Mouse (Mus musculus): ENCODE measurements around the gene Mslnl. TPM values are rescaled to one million over a fixed set of nuclear protein-coding genes. Genes with fewer than 3 reads are reported as not detected.

Gene Mslnl
- polyA plus RNA-seq, 1 experiment: 0.24 TPM

DNA sequence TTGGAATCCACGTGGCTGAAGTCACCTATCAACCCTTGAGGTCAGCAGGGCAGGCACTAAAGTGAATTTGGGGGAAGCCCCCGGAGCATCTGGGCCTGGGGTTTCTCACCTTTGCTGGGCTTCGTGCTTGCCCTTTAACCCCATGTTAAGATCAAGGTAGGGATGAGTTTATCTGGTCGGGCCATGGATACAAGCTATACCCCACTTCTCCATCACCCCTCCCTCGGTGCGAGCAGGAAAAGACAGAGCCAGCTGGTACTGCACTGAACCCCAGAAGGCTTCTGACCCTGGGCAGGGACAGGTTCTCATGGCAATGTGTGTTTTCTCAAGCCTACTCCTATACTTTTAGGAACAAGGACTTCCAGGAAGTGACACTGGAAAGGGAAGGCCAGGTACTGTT is 45.5 kb downstream of the Mslnl start:
- WGBS: 75% methylated on average over 6 of the region's 6 CpGs
- DNase-seq (ENCODE audit: low read depth, low spot score): no peak

DNA sequence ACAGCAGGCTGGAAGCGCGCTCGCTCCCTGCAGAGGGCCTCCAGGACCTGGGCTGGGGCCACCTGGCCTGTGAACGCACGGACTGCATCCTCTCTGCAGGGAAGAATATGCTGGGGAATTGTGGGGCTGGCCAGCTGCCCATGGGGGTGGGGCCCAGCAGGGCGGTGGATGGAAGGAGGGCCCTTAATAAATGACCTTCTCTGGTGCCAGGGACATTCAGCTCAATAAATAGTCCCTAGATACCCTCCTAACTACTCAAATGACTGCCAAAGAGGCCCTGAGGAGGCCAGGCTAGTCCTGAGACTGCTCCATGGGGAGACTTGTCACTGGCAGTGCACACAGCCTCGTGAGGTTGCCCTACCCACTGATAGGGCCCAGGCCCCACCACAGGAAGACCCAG is 47.2 kb downstream of the Mslnl start:
- 58% methylated on average over 7 of the region's 7 CpGs for WGBS
- DNase-seq (ENCODE audit: low read depth, low spot score): no peak

- DNase-seq (ENCODE audit: low read depth, low spot score): no peak
- WGBS: 74% methylated on average over 15 of the region's 15 CpGs
Measured at GRCm38 (mm10) chr17:25783861-25784574, 48.2 kb downstream of the Mslnl start.

GRCm38 (mm10) chr17:25785281-25785745 is 49.5 kb downstream of the Mslnl start, which contains the start of gene Haghl:
TSS of gene Haghl (minus strand) at chr17:25785673.
- DNase-seq (ENCODE audit: low read depth, low spot score): peak; percentile 87
- under 1% methylated on average over 23 of the region's 23 CpGs for WGBS

DNA sequence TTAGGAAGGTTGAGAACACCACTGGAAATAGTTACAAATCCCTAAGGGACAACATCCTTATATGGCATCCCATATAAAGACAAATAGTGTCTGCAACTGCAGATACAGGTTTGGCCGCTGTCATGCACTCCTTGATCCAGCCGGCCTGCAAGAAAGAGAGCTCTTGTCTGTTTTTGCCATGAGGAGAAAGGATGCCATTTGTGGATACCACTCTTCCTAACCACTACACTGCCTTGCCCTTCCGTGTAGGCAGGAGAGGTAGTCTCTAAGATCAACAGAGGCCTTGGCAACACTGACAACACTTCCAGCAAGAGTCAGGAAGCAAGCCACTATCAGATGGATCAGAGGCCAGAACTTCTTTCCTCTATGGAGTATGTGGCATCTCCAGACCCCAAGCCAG is 50.4 kb downstream of the Mslnl start, which contains the start of gene Ccdc78:
Ccdc78 (plus strand) TSS at position 301 of the 400 bp plus-strand sequence.
- WGBS: 73% methylated on average over 3 of the region's 3 CpGs
- no peak for DNase-seq (ENCODE audit: low read depth, low spot score)

DNA sequence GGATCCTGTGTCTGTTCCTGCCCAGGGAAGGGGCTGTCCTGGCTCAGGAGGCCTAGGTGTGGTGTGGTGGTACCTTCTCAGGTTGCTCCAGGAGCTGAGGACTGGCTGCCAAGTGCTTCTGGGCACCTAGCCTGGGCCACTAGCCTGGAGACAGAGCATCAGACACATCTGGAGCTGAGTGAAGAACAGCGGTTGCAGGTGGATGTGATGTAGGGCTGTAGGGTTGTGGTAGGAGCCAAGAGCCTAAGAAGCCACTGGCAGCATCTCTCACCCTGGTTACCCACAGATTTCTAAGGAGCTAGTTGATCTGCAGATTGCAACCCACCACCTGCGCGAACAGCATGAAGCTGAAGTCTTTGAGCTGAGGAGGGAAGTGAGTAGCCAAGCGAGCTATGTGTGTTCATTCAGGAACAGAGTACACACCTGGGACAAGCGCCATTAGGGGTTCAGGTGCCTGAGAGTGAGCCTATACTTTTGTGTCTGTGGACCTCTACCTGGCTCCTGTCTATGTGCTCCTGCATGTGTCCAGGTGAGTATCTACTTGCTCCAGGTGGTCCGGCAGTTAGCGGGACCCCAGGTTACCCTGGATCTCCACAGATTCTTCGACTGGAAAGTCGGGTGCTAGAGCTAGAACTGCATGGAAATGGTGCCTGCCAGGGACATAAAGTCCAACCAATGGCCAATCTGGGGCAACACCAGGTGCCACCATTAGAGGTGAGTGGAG is 51.1 kb downstream of the Mslnl start:
- no peak for DNase-seq (ENCODE audit: low read depth, low spot score)
- WGBS: 91% methylated on average over 9 of the region's 9 CpGs

DNA sequence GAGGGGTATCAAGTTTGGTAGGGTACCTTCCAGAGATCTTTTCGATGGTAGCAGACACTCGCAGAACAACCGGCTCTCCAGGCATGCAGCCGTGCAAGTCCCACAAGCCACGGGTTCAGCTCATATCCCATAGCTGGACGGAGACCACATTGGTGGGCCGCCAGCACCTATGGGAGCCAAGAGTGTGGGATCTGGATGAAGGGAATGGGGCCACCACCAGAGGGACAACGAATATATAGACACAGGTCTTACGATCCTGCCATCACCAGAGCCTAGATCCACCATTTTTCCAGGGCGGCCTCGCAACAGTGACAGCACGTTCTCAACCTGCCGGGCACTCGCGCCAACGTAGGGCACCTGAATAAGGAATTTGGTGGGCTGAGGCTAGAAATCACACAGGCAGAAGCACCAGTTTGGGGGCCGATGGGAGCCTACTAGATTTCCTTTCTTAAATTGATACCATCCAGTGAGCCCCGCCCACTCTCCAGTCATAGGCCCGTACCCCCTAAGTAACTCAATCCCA is 55.5 kb downstream of the Mslnl start:
- WGBS: 20% methylated on average over 19 of the region's 19 CpGs

DNA sequence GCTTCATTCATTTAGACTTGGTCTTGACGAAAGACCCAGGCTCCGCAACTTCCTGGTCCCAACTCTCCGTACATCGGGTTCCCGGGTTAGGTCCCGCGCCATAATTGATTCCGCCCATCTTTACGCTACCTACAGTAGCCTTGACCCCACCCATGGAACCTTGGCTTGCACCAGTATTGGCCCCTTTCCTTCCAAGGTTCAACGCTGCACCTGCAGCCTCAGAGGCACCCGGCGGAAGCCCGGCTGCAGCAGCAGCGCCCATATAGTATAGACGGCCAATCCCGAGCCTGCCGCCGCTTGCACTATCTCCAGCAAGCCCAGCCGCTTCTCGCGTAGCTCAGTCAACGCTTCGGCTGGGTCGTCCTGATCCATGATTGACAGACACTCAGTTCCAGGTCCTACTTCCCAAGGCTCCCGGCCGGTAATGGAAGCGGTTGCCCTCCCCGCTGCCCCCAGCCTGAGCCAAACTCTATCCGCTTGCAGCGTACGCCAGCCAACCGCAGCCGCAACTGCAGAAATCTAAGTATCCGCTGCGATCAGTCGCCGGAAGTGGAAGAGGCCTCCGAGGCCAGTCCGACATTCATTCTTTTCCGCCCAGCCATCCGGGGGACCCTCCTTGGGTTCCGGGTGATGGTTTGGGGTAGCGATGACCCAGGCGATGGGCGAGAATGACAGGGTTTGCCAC is 56.1 kb downstream of the Mslnl start:
- DNase-seq (ENCODE audit: low read depth, low spot score): peak; percentile 39
- WGBS: under 1% methylated on average over 45 of the region's 45 CpGs

More for the DNA sequence above, 55.5 kb downstream of the Mslnl start:
- no peak for DNase-seq (ENCODE audit: low read depth, low spot score)

DNA sequence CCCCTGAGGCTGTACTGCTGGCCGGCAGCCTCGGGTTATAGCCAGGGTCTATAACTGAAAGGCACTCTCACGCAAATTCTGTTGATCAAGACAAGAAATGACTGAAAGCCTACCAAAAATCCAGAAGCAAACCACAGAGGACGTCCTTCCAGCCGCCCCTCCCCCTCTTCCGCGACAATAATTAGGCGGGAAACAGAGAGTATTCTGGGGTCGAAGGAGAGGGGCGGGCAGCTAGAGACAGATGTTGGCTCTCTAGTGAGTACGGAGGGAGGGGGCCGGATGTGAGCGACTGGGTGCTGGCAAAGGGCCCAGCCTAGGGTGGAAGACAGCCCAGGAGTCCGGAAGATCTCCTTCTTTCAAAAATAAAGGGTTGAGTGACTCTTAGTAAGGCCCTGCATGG is 56.8 kb downstream of the Mslnl start, which contains the start of gene Fam173a:
Fam173a (minus strand) TSS at position 287 of the 400 bp plus-strand sequence.
- WGBS: under 1% methylated on average over 14 of the region's 14 CpGs
- DNase-seq (ENCODE audit: low read depth, low spot score): no peak

DNA sequence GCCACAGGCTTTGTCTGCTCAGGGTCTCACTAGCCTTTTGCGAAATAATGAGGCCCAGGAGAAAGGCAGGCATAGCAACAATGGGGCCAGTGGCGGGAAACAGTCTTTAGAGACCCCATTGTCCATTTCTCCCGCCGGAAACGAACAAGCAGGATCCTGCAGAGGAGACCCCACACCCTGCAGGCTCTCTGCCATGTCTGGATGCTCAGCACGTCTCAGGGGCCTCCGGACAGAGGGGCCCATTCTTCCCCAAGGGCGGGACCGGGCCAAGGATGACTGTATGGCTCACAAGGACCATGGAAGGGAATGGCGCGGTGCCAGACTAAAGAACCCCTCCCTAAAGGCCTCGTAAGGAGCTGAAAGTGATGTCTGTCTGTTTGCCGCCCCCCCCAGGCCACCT is 58.4 kb downstream of the Mslnl start:
- no peak for DNase-seq (ENCODE audit: low read depth, low spot score)
- 75% methylated on average over 13 of the region's 13 CpGs for WGBS

GRCm38 (mm10) chr17:25794998-25795397 is 59.2 kb downstream of the Mslnl start:
- no peak for DNase-seq (ENCODE audit: low read depth, low spot score)
- 92% methylated on average over 17 of the region's 17 CpGs for WGBS

- WGBS: 73% methylated on average over 6 of the region's 6 CpGs
- no peak for DNase-seq (ENCODE audit: low read depth, low spot score)
Measured at GRCm38 (mm10) chr17:25795609-25796092, 59.8 kb downstream of the Mslnl start, which contains the start of gene AC134908.4. TSS of gene AC134908.4 (minus strand) at chr17:25795659.

DNA sequence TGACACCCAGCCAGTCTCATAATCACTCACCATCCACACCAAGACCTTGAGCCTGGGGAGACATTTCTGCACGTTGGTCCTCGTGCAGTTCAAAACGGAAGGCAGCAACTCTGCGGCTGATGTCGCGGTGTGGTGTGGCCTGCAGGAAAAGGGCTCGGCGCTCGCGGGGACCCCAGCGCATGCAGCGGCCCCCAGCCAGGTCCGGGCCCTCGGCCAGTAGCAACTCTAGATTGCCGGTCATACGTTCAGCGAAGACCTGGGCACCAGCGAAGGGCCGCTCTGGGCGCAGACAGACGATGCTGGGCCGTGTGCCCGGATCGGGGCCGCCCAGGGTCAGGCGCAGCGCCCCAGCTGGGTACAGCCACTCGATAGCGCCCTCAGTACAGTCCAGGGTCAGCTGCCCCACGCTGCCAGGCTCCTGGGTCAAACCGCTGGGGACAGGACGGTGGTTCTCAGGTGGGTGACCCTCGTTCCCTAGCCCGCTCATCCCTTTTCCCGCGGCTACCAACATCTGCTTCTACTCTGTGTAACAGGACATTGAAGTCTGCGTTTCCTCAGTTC is 60.4 kb downstream of the Mslnl start:
- DNase-seq (ENCODE audit: low read depth, low spot score): no peak
- WGBS: 7% methylated on average over 37 of the region's 37 CpGs

- DNase-seq (ENCODE audit: low read depth, low spot score): peak; percentile 48
- WGBS: under 1% methylated on average over 35 of the region's 35 CpGs
Measured at GRCm38 (mm10) chr17:25796951-25797369, 61.1 kb downstream of the Mslnl start, which contains the start of gene Metrn. TSS of gene Metrn (minus strand) at chr17:25797136.

Other genes starting within 250 kb of the Mslnl start
- 0.48 and 0.71 TPM in 2 replicates for gene Sstr5, start 238.8 kb upstream of the Mslnl start, polyA plus RNA-seq (2012; rRNA removed)
- gene Sox8, start 165.4 kb upstream of the Mslnl start, polyA plus RNA-seq (2012; rRNA removed): 0.36 and 0.58 TPM in 2 replicates
- gene Lmf1, start 157.0 kb upstream of the Mslnl start, polyA plus RNA-seq (2012; rRNA removed): 14.0 and 14.2 TPM in 2 replicates
- 0.23 and 0.37 TPM in 2 replicates for gene Gng13, start 18.9 kb upstream of the Mslnl start, polyA plus RNA-seq (2012; rRNA removed)
- gene Chtf18, start 8.6 kb upstream of the Mslnl start, polyA plus RNA-seq (2012; rRNA removed): 18.4 and 20.4 TPM in 2 replicates
- gene Rpusd1, start 8.4 kb upstream of the Mslnl start, polyA plus RNA-seq (2012; rRNA removed): 22.1 and 22.9 TPM in 2 replicates
- gene Msln, start 18.3 kb downstream of the Mslnl start, polyA plus RNA-seq (2012; rRNA removed): 4.8 and 8.4 TPM in 2 replicates
- gene Narfl, start 37.7 kb downstream of the Mslnl start, polyA plus RNA-seq (2012; rRNA removed): 19.6 and 30.2 TPM in 2 replicates
- gene Haghl, start 49.6 kb downstream of the Mslnl start, polyA plus RNA-seq (2012; rRNA removed): 24.0 and 26.6 TPM in 2 replicates
- gene Ccdc78, start 50.5 kb downstream of the Mslnl start, polyA plus RNA-seq (2012; rRNA removed): 0.04 TPM in 1 of 2 replicates, not detected in the other
- gene Fam173a, start 56.9 kb downstream of the Mslnl start, polyA plus RNA-seq (2012; rRNA removed): 91.8 and 108 TPM in 2 replicates
- 1.3 TPM in 1 of 2 replicates, not detected in the other for gene AC134908.4, start 59.6 kb downstream of the Mslnl start, polyA plus RNA-seq (2012; rRNA removed)
- gene Metrn, start 61.1 kb downstream of the Mslnl start, polyA plus RNA-seq (2012; rRNA removed): 20.9 and 26.5 TPM in 2 replicates
- 1.6 and 2.1 TPM in 2 replicates for gene Fbxl16, start 73.0 kb downstream of the Mslnl start, polyA plus RNA-seq (2012; rRNA removed)
- gene Wdr24, start 87.6 kb downstream of the Mslnl start, polyA plus RNA-seq (2012; rRNA removed): 30.4 and 39.6 TPM in 2 replicates
- 48.8 and 54.5 TPM in 2 replicates for gene Jmjd8, start 92.8 kb downstream of the Mslnl start, polyA plus RNA-seq (2012; rRNA removed)
- 155 and 157 TPM in 2 replicates for gene Stub1, start 97.4 kb downstream of the Mslnl start, polyA plus RNA-seq (2012; rRNA removed)
- 4.1 and 4.6 TPM in 2 replicates for gene Rhbdl1, start 101.3 kb downstream of the Mslnl start, polyA plus RNA-seq (2012; rRNA removed)
- gene Gm20683, start 105.7 kb downstream of the Mslnl start, polyA plus RNA-seq (2012; rRNA removed): 22.2 and 32.3 TPM in 2 replicates
- gene Rhot2, start 108.8 kb downstream of the Mslnl start, polyA plus RNA-seq (2012; rRNA removed): 59.9 and 83.1 TPM in 2 replicates
- gene Wdr90, start 125.5 kb downstream of the Mslnl start, polyA plus RNA-seq (2012; rRNA removed): 18.6 and 19.8 TPM in 2 replicates
- gene Mcrip2, start 132.7 kb downstream of the Mslnl start, polyA plus RNA-seq (2012; rRNA removed): 39.8 and 49.0 TPM in 2 replicates
- 78.7 and 115 TPM in 2 replicates for gene Mettl26, start 139.0 kb downstream of the Mslnl start, polyA plus RNA-seq (2012; rRNA removed)
- 0.78 and 1.0 TPM in 2 replicates for gene Wfikkn1, start 144.8 kb downstream of the Mslnl start, polyA plus RNA-seq (2012; rRNA removed)
- 38.0 and 40.7 TPM in 2 replicates for gene Rab40c, start 183.7 kb downstream of the Mslnl start, polyA plus RNA-seq (2012; rRNA removed)
- 73.7 and 90.3 TPM in 2 replicates for gene Pigq, start 208.9 kb downstream of the Mslnl start, polyA plus RNA-seq (2012; rRNA removed)
- not detected in 2 replicates for gene Nhlrc4, start 208.9 kb downstream of the Mslnl start, polyA plus RNA-seq (2012; rRNA removed)
- gene A930017K11Rik, start 216.5 kb downstream of the Mslnl start, polyA plus RNA-seq (2012; rRNA removed): not detected in 2 replicates
- gene Capn15, start 249.8 kb downstream of the Mslnl start, polyA plus RNA-seq (2012; rRNA removed): 26.1 and 44.5 TPM in 2 replicates